ENCODE assay signal across 28 mouse cellular contexts in genomic region chr15:25245631-25246030, GRCm38 (mm10).
"Had no signal": no experiment of that assay in that cellular context is flagged by ENCODE, and none has a peak within 500 bp of the region (broad histone marks: within the 10 kb centered on the region; RNA-seq: fewer than 3 reads in every experiment).

No protein-coding gene starts in this region.

- H3K4me1 ChIP-seq: embryonic facial prominence, embryonic 10.5 days; embryonic facial prominence, embryonic 12.5 days; embryonic facial prominence, embryonic 13.5 days; embryonic facial prominence, embryonic 15.5 days; forebrain, embryonic 10.5 days; forebrain, embryonic 12.5 days; forebrain, embryonic 13.5 days; forebrain, embryonic 15.5 days had no signal

- H3K27me3 ChIP-seq: embryonic facial prominence, embryonic 12.5 days; embryonic facial prominence, embryonic 13.5 days; embryonic facial prominence, embryonic 15.5 days; forebrain, embryonic 12.5 days; forebrain, embryonic 13.5 days; forebrain, embryonic 15.5 days had no signal

- H3K4me2 ChIP-seq: embryonic facial prominence, embryonic 12.5 days; embryonic facial prominence, embryonic 13.5 days; embryonic facial prominence, embryonic 15.5 days; forebrain, embryonic 12.5 days; forebrain, embryonic 13.5 days; forebrain, embryonic 15.5 days had no signal

- H3K9me3 ChIP-seq: embryonic facial prominence, embryonic 10.5 days; embryonic facial prominence, embryonic 12.5 days; embryonic facial prominence, embryonic 13.5 days; embryonic facial prominence, embryonic 15.5 days; forebrain, embryonic 10.5 days; forebrain, embryonic 12.5 days; forebrain, embryonic 13.5 days; forebrain, embryonic 15.5 days had no signal

- H3K36me3 ChIP-seq: embryonic facial prominence, embryonic 10.5 days; embryonic facial prominence, embryonic 12.5 days; embryonic facial prominence, embryonic 13.5 days; embryonic facial prominence, embryonic 15.5 days; forebrain, embryonic 10.5 days; forebrain, embryonic 12.5 days; forebrain, embryonic 15.5 days had no signal

- ATAC-seq: forebrain, embryonic 13.5 days; forebrain, embryonic 14.5 days; forebrain, embryonic 15.5 days; forebrain, embryonic 16.5 days; forebrain, postnatal 0 days had no signal

- H3K4me3 ChIP-seq: embryonic facial prominence, embryonic 10.5 days; embryonic facial prominence, embryonic 12.5 days; embryonic facial prominence, embryonic 13.5 days; embryonic facial prominence, embryonic 15.5 days; erythroblast, embryonic 14.5 days; forebrain, embryonic 10.5 days; forebrain, embryonic 12.5 days; forebrain, embryonic 13.5 days; forebrain, embryonic 15.5 days; gastrocnemius, adult 2 months; heart, adult 2 months had no signal

- DNase-seq: cerebellum, adult 2 months; cerebellum, adult 8-10 months; cerebellum, adult 9-10 months; cerebellum, adult 9-11 months; cerebellum, postnatal 10 days; cerebellum, postnatal 14 days; cerebellum, postnatal 25 days; cerebellum, postnatal 36 days; embryo, embryonic 11 days; forebrain, postnatal 0 days; gastrocnemius, adult 2 months; gastrocnemius, postnatal 10 days; gastrocnemius, postnatal 14 days; gastrocnemius, postnatal 25 days; gastrocnemius, postnatal 36 days; heart, adult 18-20 months; heart, adult 2 months had no signal

- H3K27ac ChIP-seq: embryonic facial prominence, embryonic 10.5 days; embryonic facial prominence, embryonic 12.5 days; embryonic facial prominence, embryonic 13.5 days; embryonic facial prominence, embryonic 15.5 days; forebrain, embryonic 10.5 days; forebrain, embryonic 12.5 days; forebrain, embryonic 13.5 days; forebrain, embryonic 15.5 days; gastrocnemius, adult 2 months; heart, adult 2 months had no signal

- H3K9ac ChIP-seq: embryonic facial prominence, embryonic 12.5 days; embryonic facial prominence, embryonic 13.5 days; embryonic facial prominence, embryonic 15.5 days; forebrain, embryonic 12.5 days; forebrain, embryonic 13.5 days; forebrain, embryonic 15.5 days; forebrain, postnatal 0 days had no signal
